Mouse (Mus musculus) ES-E14 (cell line): ENCODE data around the gene Hist1h4a. TPM values are rescaled to one million over a fixed set of nuclear protein-coding genes. Genes with fewer than 3 reads are reported as not detected.
A peak's percentile ranks its signal among the peaks of the same experiment; 100 is the strongest.

Experiments used
- DNase-seq: peaks from one replicate; pipeline ENCODE4 v3.0.0-alpha.2; 2013; ENCODE audit warnings: low read depth, low spot score
- H3K27ac ChIP-seq: 2 replicates; pipeline ENCODE4 v1.5.1; 2012; ENCODE audit warnings: low read depth, mild to moderate bottlenecking, low read length, moderate library complexity, mixed read lengths; ENCODE audit not compliant: poor library complexity, insufficient read depth, severe bottlenecking
- H3K36me3 ChIP-seq: 2 replicates; pipeline ENCODE4 v1.6.1; 2012; ENCODE audit warnings: mild to moderate bottlenecking, low read length, moderate library complexity, mixed read lengths; ENCODE audit not compliant: control insufficient read depth, poor library complexity, insufficient read depth, severe bottlenecking
- H3K4me1 ChIP-seq, 2 experiments: fragments of 150-350 bp in 1 of 2; sonication (generic) in 1 of 2; 2 replicates each; pipeline ENCODE4 v1.6.1; 2012; ENCODE audit warnings: low read length in 2 of 2, mild to moderate bottlenecking in 1 of 2, mixed read lengths in 1 of 2; ENCODE audit not compliant: control insufficient read depth in 2 of 2, insufficient read depth in 2 of 2, poor library complexity in 1 of 2
- H3K4me3 ChIP-seq, 2 experiments: fragments of 150-350 bp in 1 of 2; sonication (generic) in 1 of 2; 2 replicates each; pipeline ENCODE4 v1.5.1; 2012; ENCODE audit warnings: low read length in 2 of 2, low read depth in 1 of 2, mild to moderate bottlenecking in 1 of 2, mixed read lengths in 1 of 2; ENCODE audit not compliant: insufficient read depth in 1 of 2, poor library complexity in 1 of 2, severe bottlenecking in 1 of 2
- H3K9ac ChIP-seq: 2 replicates; pipeline ENCODE4 v1.6.1; 2012; ENCODE audit warnings: low read depth, mild to moderate bottlenecking, low read length, mixed read lengths; ENCODE audit not compliant: poor library complexity, insufficient read depth, severe bottlenecking
- H3K9me3 ChIP-seq: fragments of 150-350 bp; sonication (generic); 2 replicates; pipeline ENCODE4 v1.6.1; 2012; ENCODE audit warnings: low read depth, mild to moderate bottlenecking, low read length; ENCODE audit not compliant: control insufficient read depth, insufficient read depth
- CHD2 ChIP-seq: IDR thresholded peaks from 2 replicates; pipeline ENCODE4 v1.6.1; 2014; ENCODE audit warnings: mild to moderate bottlenecking, low read depth, low read length, inconsistent platforms
- HCFC1 ChIP-seq: IDR thresholded peaks from 2 replicates; pipeline ENCODE4 v1.6.1; 2012; ENCODE audit warnings: low read length, inconsistent platforms, borderline replicate concordance; ENCODE audit not compliant: insufficient read depth
- MAFK ChIP-seq: IDR thresholded peaks from 2 replicates; pipeline ENCODE4 v1.6.1; 2014; ENCODE audit warnings: mild to moderate bottlenecking, low read depth, low read length, inconsistent platforms; ENCODE audit not compliant: insufficient read depth
- ZC3H11A ChIP-seq: IDR thresholded peaks from 2 replicates; pipeline ENCODE4 v1.6.1; 2012; ENCODE audit warnings: low read depth, mild to moderate bottlenecking, inconsistent platforms, low read length, borderline replicate concordance
- ZNF384 ChIP-seq: IDR thresholded peaks from 2 replicates; pipeline ENCODE4 v1.6.1; 2012; ENCODE audit warnings: low read depth, low read length, inconsistent platforms
- in situ Hi-C, 2 experiments: fragments of 600-800 bp; cut with MboI; formaldehyde crosslinking; loops; one replicate each; pipeline ENCODE4 v1.15.1; 2025; ENCODE audit warnings: low sequenced_read_pairs in 2 of 2, inconsistent platforms in 1 of 2; ENCODE audit not compliant: unreplicated experiment in 2 of 2
- total RNA-seq: library from RNA; depleted of rRNA; stranded (reverse); fragments of 300-350 nt; gene quantifications from 2 replicates; pipeline ENCODE4 v1.2.3, GENCODE M21; 2012

Hist1h4a gene
- total RNA-seq, 1 experiment = 1,744 TPM

DNA sequence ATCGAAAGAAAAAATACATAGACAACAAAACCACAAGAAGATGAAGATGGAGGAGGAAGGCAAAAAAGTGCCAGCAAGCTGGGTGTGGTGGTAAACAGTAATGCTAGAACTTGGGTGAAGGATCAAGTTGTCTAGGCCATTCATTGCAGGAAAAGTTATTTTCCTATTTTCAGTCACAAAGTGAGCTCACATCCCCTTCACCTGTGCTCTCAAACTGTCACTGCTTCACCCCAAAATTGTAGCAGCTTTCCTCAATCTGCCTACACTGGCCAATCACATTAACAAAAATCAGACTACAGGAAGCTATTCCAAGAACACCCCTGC, 1.2 kb downstream of the Hist1h4a start:
- TF ChIP-seq ZC3H11A (no peak), HCFC1 (no peak), ZNF384 (no peak), CHD2 (no peak), MAFK (no peak)
- Histone ChIP-seq H3K27ac (peak overlapping the region; percentile 77; the same call in 1 of the 2 replicates), H3K36me3 (no peaks in the 10 kb centered on the region), H3K9me3 (no peaks in the 10 kb centered on the region), H3K9ac (peak overlapping the region; percentile 76), H3K4me3 (peak overlapping the region; percentile 44 to 59; a peak in 3 of 4 replicates), H3K4me1 (peaks cover 0 to 4% of the 10 kb centered on the region in 2 experiments; a peak in 2 of 4 replicates)
- no peak for DNase-seq
- in situ Hi-C loops = loop anchor here in 1 of 2 experiments (25.0 kb wide), 1 partner anchor 1723 kb away; the partner anchor contains the start of genes Hist1h2ag, Hist1h2ah, Hist1h2bj and Hist1h2bk

- Histone ChIP-seq H3K27ac (peak overlapping the region; percentile 12; the same call in 1 of the 2 replicates), H3K4me1 (peaks cover 0 to 4% of the 10 kb centered on the region in 2 experiments; a peak in 1 of 4 replicates), H3K9me3 (no peaks in the 10 kb centered on the region), H3K36me3 (no peaks in the 10 kb centered on the region), H3K9ac (no peak overlapping the region; the same call in 1 of the 2 replicates), H3K4me3 (no peak overlapping the region)
- DNase-seq = no peak
- no peak for TF ChIP-seq ZC3H11A
- no peak for TF ChIP-seq MAFK
- TF ChIP-seq HCFC1 = no peak
- no peak for TF ChIP-seq CHD2
- no peak for TF ChIP-seq ZNF384
- in situ Hi-C loops = loop anchor here in 1 of 2 experiments (25.0 kb wide), 1 partner anchor 1722 kb away; the partner anchor contains the start of genes Hist1h2ag, Hist1h2ah, Hist1h2bj and Hist1h2bk
Observed at GRCm38 (mm10) chr13:23759251-23759771, 1.7 kb downstream of the Hist1h4a start.

DNA sequence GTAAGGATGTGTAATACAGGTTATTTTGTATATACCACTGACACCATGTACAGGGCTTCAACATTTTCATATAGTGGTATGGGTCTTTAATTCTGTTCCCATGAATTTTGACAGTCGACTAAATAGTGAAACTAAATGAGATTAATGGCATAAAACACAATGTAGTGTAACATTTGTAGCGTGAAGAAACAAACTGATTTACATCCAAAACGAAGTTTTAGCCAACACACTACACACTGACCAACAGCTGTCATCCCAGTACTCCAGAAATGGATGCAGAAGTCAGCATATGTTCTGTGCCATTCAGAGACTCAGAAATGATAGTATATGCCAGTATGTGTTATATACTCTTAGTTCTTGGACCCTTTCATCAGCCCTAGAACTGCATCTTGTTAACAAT, 3.1 kb downstream of the Hist1h4a start:
- no peak for DNase-seq
- TF ChIP-seq CHD2 (no peak), MAFK (no peak), HCFC1 (no peak), ZC3H11A (no peak), ZNF384 (no peak)
- H3K9me3 ChIP-seq = no peaks in the 10 kb centered on the region
- H3K4me1 ChIP-seq = peaks cover 0 to 4% of the 10 kb centered on the region in 2 experiments; a peak in 1 of 4 replicates
- H3K36me3 ChIP-seq = no peaks in the 10 kb centered on the region
- peak overlapping the region in 1 of 2 experiments; percentile 38; a peak in 3 of 4 replicates for H3K4me3 ChIP-seq
- H3K9ac ChIP-seq = peak overlapping the region; percentile 17; the same call in 1 of the 2 replicates
- H3K27ac ChIP-seq = peak overlapping the region; percentile 93; the same call in 1 of the 2 replicates
- in situ Hi-C loops = loop anchor here in 1 of 2 experiments (25.0 kb wide), 1 partner anchor 1721 kb away; the partner anchor contains the start of genes Hist1h2ag, Hist1h2ah, Hist1h2bj and Hist1h2bk

DNA sequence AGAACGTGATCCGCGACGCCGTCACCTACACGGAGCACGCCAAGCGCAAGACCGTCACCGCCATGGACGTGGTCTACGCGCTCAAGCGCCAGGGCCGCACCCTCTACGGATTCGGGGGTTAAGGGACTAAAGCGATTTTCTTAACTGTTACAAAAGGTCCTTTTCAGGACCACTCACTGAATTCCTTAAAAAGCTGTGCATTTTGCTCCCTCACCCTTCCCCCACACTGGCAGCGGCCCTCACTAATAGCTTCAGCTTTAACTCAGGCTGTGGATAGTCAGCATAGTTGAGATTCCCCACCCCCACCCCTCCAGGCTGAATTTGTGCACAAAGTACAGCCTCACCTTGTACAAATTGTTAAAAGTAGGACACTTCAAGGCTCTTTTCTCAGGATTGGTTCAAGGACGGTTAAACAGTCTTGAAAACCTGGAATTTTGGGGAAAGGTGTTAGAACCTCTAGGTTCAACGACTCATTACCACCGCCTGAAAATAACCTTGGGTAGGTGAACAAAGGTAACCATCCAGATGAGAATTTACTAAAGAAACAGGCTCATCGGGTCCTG, 3.7 kb downstream of the Hist1h4a start:
- Histone ChIP-seq H3K9me3 (no peaks in the 10 kb centered on the region), H3K9ac (peak overlapping the region; percentile 84), H3K36me3 (no peaks in the 10 kb centered on the region), H3K4me1 (peaks cover 0 to 4% of the 10 kb centered on the region in 2 experiments; a peak in 1 of 4 replicates), H3K27ac (peak overlapping the region; percentile 93), H3K4me3 (peak overlapping the region; percentile 38 to 59)
- no peak for DNase-seq
- TF ChIP-seq ZC3H11A (no peak), CHD2 (peak; percentile 69; the same call in 1 of the 2 replicates), HCFC1 (peak; percentile 71; the same call in 1 of the 2 replicates)
- in situ Hi-C loops = loop anchor here in 1 of 2 experiments (25.0 kb wide), 1 partner anchor 1720 kb away; the partner anchor contains the start of genes Hist1h2ag, Hist1h2ah, Hist1h2bj and Hist1h2bk
